Mouse (Mus musculus) neural tube, embryonic 10.5 days (tissue): ENCODE results near the gene Pou2af1.

ENCODE experiments used
- DNase-seq: peaks from one replicate; pipeline ENCODE4 v3.0.0-alpha.2; 2017; ENCODE audit warnings: low spot score; ENCODE audit errors: extremely low spot score

The Pou2af1 gene

DNA sequence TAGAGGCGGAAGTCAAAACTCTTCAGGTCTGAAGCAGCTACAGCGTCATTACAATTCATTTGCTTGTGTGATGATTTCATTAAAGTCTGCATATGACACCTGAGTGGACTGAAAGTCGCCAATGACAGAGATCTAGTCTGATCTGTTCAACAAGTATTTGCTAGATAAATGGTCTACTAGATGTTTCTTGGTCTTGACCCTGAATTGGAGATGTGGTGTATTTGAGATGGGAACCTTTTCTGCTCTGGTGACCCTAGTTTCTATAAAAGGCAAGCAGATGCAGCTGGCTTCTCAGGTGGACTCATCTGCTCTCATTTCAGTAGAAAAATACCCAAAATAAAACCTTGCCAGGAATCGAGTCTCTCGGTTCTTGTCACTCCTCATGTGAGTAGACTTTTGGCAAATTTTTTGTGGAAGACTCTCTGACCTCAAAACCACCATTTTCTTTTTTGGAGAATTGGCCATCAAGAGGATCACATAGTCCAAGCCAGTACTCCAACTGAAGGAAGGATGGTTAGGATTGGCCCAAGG lies 12.2 kb downstream of the Pou2af1 start:
- DNase-seq, result no peak

DNA sequence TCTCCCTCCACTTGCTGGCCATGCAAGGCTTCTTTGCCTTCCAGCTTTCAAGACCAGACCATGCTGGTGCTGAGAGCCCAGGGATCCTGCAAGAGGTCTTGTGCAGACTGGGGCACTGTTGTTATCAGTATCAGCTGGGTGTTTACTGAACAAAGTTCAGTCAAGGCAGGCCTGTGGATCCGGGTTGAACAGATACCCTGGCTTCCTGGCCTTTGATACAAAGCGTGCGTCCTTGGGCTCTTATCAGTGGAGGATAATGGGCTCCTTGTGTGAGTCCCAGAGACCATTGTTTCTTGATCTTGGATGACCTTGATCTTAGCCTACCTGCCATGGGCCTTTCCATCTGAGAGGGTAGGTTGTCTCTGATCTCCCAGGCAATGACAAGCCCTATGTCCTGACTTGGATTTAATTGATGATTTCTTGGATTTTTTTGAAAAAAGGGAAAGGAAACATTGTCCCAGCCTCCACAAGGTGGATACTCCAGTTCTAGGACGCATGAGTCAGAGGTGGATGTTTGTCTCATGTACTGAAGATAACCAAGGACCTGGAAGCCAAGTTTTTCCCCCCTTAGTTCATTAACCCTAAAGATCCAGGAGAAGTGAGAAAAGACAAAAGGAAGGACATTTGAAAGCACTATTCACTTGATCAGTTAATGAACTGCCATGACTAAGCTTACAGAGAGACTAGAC lies 17.3 kb downstream of the Pou2af1 start:
- DNase-seq, result no peak

DNA sequence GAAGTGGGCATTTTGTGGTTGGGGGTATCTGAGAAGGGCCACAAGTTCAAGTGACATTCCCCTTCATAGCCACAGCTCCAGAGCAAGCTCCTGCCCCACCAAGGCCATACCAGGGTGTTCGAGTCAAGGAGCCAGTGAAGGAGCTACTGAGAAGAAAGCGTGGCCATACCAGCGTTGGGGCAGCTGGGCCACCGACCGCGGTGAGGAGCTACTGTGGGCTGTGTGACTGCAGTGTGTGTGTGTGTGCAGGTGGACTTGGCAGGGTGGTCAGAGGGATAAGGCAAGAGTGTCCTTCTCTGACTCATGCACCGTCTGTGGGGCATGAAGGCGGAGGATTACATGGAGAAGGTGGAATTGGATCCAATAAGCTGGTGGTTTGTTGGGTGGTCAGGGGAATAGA lies 18.7 kb downstream of the Pou2af1 start:
- DNase-seq, result no peak

DNA sequence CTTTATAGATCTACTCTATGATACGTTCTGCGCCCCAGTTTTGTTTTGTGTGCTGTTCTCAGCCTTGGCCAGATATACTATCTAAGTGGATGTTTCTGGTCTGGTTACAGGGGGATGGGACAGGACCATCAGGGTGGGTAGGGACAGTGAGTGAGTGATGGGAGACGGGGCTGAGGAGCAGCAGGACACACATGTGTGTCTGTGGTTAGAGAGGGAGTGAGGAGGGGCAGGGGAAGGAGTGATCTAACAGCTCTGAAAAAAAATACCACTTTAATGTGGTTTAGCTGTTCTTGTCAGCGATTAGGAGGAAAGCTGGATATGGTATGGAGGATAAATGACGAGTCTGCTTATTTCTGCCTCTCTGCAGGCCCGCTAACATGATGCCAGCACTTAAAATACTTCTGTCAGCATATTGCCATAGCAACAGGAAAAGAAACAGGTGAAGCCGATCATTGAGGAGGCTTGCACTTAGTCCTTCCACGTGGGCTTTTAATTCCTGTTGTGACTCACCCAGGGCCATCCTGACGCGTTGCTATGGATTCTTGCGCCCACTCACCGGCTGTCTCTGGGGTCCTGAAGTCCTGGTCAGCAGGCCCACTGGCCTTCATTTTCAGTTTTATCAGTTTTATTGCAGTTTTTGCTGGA lies 25.4 kb downstream of the Pou2af1 start:
- no peak for DNase-seq

DNA sequence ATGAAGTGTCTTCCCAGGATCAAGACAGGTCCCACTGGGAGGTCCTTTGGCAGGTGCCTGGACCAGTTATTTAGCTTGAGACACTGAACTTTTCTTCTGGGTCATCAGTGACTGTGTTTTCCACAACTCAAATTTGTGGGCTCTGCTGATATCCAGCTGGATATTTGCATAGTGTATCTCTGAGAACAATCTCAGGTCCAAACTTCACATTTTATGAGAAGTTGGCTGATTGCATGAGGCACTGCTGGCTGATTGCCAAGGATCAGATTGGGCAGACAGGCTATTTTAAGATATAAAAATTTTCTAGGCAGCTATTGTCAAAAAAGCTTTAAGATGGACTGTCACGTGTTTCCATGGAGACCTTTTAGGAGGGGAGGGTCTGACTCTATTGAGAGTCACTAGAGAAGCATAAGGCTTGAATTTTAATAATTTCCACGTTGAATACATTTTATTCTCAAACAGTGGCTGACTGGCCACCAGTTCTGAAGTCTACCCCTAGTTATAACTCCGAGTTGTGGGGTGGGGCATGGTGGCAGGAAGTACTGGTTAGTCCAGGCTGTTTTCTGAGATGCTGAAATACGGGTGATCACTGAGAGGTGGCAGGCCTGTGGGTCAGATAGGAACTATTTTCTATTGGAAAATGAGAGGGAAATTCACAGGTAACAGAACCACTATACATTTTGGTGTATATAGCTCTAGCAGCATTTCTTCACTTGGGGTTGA lies 43.4 kb downstream of the Pou2af1 start:
- no peak for DNase-seq

DNA sequence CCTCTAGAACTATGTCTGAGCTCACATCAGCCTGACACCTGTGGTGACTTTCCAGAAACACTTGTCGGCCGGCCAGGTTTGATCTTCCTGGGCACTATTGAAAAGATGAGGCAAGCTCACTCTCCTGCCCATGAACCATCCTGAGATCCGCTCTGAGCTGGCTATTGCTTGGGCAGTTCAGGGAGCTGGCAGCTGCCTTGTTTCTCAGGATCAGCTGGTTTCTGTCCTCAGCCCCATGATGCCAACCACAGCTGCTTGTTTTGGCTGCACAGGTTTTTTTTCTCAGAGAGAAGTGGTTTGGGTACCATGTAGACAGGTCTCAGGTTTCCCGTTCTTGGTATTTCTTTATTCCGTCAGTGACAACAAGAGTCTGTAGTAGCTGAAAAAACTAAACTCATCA lies 44.9 kb downstream of the Pou2af1 start:
- no peak for DNase-seq

DNA sequence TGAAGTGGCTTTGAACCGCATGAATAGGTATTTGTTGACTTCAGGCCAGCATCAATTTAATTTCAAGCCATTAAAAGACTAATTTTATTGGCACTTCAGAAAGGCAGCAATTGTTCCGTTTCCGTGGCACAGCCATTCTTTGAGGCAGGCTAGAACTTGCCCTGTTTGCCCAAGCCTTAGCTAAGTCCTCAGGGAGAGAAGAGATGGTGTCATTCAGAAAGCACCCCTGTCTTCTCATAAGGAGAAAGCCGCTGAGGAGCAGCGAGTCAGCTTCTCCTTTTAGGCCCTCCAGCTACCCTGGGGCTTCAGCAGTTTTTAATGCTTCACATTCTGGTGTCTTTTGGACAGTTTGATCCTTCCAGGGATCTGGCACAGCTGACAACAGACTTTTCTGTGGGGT lies 55.3 kb downstream of the Pou2af1 start:
- no peak for DNase-seq

DNA sequence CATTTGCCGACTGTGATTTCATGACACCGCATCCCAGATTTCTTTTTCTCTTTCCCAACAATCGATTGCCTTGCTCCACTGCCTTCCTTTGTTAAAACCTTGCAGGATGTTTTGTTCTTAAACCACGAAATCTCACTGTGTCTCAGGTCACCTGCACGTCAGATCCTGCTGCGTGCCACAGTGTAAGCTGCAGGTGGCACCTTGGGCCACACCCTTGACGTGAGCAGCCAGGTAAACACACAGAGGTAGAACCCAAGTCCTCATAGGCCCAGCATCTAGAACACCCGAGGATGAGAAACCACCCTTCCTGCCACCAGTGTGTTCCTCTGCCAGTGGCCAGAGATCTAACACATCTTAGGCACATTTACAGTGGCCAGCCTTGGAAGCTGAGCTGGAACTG lies 57.6 kb downstream of the Pou2af1 start:
- no peak for DNase-seq

DNA sequence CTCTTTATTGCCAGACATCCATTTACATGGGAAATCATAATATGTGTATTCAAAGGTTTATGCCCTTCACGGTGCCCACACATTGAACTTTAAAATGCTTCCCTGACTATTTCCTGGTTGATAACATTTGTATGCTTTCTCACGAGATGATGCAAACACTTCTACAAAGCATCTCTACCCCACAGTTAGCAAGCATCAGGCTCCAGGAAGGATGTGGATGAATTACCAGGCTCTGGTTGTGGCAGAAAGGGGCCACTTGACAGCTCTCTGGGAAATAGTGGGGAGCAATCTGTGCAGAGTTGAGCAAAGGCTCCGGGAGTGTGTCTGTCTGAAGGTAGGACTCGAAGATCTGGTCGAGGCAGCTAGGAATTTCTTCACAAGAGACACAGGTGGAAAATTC lies 58.6 kb downstream of the Pou2af1 start:
- DNase-seq, result no peak

DNA sequence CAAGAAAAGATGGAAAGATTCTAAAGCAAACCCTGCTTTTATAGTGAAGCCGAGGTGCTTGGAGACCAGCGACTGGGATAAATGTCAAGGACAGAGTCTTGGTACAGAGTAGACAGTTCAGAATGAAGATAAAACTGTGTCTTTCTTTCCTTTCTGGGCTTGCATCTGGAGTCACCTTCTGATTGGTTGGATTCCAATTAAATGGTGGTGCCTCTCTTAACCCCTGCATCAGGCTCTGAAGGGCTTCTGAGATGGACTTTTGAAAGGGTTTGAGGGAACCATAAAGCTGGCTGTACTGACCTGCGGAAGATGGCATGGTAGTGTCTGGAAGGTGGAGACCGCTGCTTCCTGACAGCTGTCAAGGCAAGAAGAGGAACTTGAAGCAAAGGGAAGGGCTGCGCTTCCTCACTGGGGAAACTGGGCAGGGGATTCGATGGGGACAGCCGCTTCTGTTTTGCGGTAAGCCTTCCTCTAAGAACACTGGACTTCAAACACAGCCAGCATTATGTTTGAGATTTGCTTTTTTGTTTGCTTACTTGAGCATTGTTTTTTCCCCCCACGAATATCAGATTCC lies 60.2 kb downstream of the Pou2af1 start:
- no peak for DNase-seq

DNA sequence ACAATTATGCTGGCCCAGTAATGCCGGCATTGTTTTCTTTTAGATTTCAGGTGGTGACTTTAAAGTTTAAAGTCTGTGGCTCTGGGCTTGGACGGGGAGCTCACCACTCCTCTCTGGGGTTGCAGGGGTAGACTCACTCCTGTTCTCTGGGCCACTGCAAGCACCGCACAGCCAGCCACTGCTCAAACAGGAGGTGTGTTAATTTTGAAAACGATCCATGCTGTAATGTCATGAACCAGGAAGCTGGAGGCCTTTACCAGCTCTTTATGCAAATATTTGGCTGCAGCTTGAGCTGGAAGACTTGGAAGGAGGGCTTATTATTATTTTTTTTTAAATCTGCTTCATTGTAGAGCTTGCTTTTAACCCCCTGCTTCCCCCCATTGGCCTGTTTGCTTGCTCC lies 61.2 kb downstream of the Pou2af1 start:
- DNase-seq, result no peak

DNA sequence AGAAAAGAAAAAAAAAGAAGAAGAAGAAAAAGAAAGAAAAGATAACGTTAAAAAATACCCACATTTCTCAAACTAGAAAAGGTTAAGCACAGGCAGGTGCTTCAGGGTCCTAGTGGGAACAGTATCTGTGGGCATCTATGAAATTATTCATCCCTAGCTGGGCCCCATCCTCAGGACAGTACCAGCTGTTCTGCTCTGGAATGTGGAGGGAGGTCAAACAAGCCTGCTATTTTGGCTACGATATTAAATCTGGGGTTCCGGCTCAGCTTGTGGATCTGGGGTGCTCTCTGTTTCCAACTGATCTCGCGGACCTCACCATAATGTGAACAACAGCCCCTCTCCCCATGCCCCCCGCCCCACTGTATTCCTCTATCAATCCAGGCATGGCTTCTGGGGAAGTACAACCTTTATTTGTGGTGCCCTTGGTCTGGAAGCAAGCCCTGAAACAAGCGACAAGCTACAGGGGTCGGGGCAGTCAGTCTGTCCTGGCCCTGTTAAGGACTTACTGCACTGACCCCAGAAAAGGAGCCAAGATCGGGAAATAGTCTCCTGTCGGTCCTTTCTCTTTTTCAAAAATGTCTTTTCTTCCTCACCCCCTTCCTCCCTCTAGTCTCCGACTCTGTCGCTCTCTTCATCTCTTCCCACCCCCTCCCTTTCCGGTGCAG lies 64.5 kb downstream of the Pou2af1 start:
- DNase-seq, result no peak

DNA sequence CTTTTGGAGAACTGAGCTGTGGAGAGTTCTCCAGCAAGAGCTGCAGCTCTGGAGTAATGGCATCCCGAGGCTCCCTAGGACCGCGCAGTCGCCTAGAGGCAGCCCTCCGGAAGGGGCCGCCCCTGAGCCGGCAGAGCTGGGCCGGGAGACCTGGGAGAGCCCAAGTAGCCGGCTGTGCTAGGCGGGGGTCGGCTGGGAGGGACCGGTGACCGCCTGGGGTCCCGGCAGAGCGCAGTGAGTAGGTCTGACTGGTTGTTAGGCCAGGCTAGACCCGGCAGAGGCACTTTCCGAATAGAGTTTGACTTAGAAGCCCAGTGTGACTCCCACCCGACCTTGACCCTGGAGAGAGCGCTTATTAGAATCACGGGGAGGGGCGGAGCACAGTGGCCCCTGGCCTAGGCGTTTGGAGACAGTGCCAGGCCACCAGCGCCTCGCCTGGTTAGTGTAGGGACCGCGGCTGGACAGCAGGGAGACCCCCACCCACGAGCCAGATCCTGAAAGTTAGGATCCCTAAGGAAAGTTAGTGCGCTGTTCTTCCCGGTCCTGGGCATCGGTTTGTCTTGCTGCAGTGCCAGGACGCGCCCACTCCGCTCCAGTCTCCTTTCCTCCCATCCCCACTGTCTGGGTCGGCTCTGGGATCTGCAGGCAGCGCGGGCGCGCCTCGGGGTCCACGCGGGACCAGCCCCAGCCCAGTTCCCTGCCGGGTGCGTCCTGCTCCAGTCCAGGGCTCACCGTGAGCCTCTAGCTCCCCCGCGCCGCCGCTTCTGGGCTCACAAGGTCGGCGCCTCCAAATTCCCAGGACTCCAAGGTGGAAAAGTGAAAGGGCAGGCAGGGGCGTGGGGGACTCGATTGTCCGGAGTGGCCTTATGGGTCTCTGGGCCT lies 65.2 kb downstream of the Pou2af1 start, which contains the start of gene Colca2:
Gene Colca2 (minus strand): TSS at position 70 of the 882 bp plus-strand sequence.
- peak; percentile 88 for DNase-seq

DNA sequence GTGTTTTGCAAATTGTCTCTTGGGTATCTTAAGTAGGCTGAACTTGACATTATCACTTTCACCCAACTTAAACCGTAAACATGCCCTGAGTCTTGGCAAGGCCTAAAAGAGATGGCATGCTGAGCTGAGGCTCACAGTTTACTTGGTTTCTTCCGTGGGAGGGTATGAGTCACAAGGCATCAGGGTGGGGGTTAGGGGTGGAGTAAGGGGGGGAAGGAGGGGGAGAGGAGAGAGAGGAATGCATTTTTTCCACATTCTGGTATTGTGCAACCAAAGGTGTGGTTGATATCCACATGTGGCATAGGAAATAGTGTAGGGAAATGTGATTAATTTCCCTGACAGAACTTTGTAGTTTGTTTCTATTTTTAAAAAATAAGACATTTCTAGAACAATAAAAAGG lies 72.6 kb downstream of the Pou2af1 start:
- DNase-seq, result no peak
